Mouse (Mus musculus) right cerebral cortex, adult 18-20 months (tissue): ENCODE measurements around the gene Myh7.
A peak's percentile ranks its signal among the peaks of the same experiment; 100 is the strongest.
"Not testable (repeated sequence)": the region's sequence is repeated elsewhere in the genome, so short reads cannot be mapped to it uniquely, and the experiment has no call there.

Experiments used
- DNase-seq: peaks from one replicate; pipeline ENCODE4 v3.0.0; 2022; ENCODE audit warnings: mixed read lengths

Gene Myh7

DNA sequence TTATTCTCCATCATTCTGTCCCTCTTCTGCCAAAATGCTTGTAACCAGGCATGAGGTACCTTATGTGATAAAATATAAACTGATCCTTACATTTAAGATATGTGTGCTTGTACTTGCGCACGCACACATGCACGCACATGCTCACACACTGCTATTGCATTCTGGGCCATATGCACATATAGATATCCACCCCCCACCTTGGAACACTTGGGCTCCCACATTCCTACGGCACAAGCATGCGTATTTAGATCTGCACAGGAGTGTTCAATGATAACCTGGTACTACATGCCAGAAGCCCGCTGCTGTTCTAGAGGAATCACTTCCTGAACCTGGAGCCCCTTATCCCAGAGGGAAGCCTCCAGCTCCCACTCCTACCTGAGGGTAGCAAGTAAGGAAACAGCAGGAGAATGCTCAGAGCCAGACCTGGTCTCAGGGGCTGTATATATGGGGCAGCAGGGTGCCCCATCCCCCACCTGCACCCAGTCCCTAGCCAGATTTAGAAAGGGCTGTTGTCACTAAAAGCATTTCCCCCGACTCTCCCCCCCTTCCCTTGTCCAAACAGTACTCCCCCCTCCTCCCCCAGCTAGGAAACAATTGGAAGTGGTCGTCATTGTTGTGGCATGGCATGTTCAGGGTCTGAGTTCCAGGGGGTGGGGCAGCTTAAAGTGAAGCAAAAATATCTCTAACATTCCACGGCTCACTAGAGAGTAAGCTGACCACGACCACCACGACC is at the start of gene Myh7:
Gene Myh7, minus strand, starts transcription at position 491 of the 733 bp plus-strand sequence.
- DNase-seq, result no peak

DNA sequence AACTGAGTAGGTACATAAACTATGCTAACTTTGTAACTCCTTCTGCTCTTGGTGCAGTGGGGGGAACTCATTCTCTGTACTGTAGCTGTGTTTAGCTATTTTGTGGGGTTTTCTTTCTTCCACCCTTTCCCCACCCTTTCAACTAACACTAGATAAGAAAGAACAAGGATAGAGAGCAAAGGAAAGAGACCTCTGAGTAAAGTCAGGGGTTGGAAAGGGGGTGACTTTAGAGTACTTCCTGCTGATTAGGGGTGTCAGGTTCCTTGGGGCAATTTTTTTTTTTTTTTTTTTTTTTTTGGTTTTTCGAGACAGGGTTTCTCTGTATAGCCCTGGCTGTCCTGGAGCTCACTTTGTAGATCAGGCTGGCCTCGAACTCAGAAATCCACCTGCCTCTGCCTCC is 49.3 kb upstream of the Myh7 start:
- DNase-seq, result not testable (repeated sequence)

DNA sequence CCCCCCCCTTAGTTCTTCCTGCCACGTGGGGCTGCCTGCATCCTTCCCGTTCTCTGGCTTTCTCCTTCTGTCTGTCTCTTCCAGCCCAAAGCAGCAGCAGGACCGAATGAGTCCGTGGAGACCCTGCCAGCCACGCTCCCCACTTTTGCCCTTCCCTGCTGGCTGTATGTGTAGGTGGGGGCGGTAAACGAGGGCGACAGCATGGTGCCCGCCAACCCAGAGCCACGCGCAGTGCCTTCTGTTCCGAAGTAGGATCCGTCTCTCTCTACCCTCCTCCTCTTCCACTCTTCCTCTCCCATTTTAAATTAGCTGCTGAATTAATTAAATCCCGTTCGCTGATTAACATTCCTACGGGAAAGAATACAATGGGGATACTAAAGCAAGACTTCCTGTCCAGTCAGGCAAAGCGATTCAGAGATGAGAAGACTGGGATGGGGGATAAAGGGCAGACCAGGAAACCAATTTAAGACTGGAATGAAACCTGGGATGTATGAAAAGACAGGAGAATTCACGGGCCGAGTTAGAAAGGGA is 38.3 kb upstream of the Myh7 start:
- no peak for DNase-seq

DNA sequence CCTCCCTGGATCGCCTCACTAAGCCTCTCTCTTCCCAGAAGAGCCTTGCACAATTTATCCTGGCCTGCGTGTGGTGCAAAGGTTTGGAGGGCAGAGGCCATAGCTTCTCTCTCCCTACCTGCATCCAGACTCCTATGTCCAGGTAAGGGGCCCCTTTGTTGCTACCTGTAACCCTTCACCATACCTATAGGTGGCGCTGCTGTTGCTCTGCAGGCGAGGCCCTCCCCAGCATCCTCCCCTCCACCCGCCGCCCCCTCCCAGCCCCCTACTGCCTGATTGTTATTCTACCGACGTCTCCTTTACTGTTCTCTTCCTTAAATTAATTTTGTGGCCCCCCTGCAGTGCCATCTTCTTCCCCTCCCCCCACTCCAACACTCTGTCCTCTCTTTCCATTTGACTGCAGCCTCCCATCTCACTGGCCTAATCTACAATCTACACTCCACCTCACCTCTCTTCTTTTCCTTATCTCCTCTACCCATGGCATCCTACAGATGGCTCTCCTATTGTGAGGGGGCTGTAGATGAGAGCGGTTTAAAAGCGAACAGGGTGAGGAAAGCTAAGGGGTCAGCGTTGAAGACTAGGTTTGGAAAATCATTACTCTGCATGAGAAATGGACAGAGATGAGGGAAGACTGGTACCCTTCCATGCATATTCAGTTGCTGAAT is 34.7 kb upstream of the Myh7 start:
- DNase-seq, result no peak

DNA sequence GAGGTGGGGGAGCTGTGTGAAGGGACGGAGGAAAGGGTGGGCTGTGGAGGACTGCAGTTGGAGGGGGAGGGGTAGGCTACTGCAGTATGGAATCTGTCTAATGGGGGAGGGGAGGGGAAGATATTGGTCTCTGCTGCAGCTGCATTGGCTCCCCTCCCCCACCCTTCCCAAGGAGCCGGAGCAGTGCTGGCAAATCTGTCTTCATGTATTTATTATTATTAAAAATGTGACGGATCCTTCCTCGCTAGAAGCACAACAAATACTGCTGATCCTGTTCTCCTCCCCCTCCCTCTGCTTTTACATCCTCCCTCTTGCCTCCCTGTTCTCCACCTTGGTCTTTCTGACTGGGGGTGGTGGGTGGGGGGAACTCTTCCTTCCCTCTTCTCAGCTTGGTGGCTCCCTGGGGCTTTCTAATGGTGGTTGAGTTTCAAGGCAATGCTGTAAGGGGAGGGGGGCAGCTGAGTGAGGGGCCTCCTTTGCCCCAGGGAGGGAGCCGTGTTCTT is 34.0 kb upstream of the Myh7 start:
- DNase-seq, result no peak

DNA sequence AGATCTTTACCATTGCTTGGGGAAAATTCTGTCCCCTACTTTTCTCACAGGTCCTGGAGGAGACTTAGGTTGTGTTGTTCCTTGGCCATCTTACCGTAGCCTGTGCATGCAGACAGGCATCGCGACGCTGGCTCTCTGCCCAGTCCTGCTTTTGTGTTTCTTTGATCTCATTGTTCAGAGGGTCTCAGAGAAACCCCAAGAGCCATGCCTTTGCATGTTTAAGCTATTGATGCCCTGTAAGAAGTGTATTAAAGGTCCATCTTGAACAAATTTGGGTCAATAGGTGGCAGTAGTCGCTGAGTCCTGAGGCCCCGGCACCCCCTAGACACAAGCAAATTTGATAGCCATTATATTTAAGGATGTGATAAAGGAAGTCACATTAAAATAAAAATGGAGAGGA is 33.2 kb upstream of the Myh7 start:
- no peak for DNase-seq

- no peak for DNase-seq
Measured at GRCm38 (mm10) chr14:55027251-55027650, 32.8 kb upstream of the Myh7 start.

- DNase-seq, result no peak
Measured at GRCm38 (mm10) chr14:55025527-55025926, 31.1 kb upstream of the Myh7 start.

- DNase-seq, result peak; percentile 59
Measured at GRCm38 (mm10) chr14:55024236-55024635, 29.8 kb upstream of the Myh7 start.

DNA sequence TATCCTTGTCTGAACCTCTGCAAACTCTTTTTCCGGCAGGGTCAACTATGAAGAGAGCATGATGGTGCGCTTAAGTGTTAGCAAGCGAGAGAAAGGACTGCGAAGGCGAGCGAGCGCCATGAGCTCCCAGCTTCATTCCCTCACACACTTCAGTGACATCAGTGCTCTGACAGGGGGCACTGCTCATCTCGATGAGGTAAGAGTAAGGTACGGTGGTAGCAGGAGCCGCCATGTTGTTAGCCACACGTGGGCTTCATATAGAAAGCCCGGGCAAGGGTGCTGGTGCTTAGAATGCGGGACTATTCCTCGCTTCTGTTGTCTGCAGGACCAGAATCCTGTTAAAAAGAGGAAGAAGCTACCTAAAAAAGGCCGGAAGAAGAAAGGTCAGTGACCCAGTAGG is 28.6 kb upstream of the Myh7 start:
- no peak for DNase-seq

DNA sequence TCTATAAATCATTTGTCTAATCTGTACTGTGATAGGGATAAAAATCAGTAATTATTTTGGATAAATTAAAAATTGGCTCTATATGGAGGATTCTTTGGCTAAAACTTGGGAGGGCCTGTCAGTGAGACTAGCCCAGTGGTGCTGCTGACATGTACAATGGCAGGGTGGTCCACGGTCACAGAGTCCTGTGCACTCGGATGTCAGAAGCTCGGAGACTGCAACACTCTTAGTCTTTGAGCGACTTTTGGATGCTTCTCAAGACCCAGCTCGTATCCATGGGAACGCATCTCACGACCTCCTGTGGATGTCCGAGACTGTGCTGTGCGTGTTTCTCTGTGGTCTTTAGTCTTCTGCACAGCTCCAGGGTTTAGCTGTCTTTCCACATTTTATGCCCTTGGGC is 26.0 kb upstream of the Myh7 start:
- no peak for DNase-seq

DNA sequence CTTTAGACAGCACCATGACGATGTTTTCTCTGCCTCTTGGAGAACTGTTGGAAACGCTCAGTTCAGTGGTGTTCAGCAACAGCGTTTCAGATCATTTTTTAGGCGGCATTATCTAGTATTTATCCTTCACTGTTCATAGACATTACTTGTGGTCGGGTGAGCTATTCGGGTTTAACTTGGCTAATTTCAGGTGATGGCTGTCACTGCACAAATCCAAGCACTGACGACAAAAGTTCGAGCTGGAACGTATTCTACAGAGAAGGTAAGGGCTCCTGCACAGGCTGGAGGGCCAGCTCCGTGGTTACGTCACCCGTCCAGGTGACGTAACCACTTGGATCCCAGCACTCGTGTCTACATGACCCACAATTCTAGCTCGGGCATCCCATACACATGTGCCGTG is 22.4 kb upstream of the Myh7 start:
- DNase-seq, result no peak

DNA sequence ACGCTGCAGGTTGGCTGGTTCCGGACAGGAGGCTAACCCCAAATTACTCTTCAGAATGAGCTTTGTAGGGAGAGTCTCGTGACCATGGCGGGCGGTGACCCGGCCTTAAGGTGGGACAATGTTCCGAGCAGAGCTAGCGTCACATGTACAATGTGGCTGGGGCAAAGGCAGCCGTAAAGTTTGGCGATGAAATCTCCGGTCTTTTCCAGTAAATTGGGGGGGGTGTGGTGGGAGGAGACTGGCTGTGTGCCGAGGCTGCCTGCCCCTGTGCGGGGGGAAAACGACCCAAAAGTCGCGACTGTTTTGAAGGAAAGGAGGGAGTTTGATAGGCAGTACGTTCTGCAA is 21.3 kb upstream of the Myh7 start:
- no peak for DNase-seq

DNA sequence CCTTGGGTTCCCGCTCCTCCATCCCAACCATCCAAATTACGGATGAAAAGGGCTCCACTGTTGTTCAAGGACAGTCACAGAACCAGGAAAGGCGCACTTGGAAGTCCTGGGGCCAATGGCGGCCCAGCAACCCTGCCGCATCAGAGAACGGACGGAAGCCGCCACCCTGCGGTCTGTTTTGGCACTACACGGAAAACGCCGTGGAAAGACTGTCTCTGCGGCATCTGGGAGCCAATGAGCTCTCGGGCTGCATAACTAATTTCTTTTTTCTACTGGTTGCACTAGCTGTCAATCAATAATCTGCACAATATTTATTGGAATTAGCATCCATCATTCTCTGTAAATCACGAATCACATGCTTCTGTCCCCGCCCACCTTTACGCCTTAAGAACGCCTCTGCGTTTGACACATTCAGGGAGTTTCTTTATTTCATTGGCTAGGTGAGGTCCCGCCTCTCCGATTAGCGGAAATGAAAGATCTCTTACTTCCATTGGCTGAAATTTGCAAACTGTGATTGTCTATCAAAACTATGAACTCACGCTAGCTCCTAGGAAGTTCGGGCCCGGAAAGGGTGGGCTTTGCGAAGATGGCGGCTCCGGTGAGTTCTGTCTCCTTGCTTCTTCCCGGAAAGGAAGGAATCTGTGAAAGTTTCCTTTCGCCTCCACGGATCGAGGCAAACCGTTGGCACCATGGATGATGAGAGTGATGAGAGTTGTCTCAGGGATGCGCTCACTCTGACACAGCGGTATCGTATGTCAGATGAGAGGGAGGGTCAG is 20.8 kb upstream of the Myh7 start, which contains the start of gene Ngdn:
Gene Ngdn, plus strand, starts transcription at position 464 of the 776 bp plus-strand sequence.
- DNase-seq, result peak; percentile 99

DNA sequence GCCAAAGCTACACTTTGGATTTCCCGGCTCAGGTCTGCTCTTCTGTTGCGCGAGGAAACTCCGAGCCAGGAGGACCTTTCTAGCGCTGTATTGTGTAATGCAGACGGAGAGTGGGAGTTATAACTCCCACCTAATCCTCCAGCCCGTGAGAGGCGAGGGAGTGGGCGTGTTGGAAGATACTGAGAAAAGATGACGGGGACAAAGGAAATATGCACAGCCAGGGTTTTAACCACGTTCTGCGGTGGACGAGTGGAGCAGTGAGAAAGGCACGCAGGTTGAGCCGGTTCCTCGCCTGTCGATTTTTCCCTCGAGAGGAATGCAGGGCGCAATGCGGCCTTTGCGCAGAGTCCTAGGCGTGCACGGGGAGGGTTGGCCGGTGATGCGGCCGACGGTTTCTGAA is 20.2 kb upstream of the Myh7 start:
- peak; percentile 76 for DNase-seq

DNA sequence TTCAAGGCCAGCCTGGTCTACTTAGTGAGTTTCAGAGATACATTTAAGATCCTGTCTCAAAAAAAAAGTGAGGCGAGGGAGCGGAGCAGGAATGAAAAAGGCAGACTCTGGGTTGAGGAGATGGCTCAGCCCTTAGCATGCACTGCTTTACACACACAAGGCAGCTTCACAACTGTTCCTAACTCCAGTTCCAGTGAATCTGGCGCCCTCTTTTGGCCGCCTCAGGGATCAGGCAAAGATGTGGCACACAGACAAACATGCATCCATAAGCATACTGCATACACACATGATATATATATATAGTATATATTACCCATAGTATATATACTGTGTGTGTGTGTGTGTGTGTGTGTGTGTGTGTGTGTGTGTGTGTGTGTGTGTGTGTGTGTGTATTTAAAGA is 16.7 kb upstream of the Myh7 start:
- DNase-seq, result no peak

DNA sequence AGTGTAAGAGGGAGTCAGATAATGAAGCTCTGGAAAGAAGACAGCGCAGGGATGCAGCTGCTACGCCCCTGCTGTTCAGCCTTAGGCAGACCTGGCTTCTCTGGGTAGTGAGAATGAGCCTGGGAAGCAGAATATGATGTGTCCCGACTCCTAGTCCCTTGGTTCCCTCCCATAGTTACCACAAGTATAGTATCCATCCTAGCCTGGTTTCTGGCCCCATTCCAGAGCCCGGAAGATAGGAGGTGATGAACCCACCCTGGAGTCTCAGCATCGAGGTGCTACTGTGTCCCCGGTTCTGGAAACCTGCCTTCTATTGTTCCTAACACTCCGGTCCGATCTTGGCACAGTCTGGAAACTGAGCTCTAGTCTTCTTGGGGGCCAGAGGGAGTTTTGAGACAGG is 14.0 kb upstream of the Myh7 start:
- DNase-seq, result no peak

GRCm38 (mm10) chr14:55007120-55007908 is 12.9 kb upstream of the Myh7 start:
- no peak for DNase-seq

DNA sequence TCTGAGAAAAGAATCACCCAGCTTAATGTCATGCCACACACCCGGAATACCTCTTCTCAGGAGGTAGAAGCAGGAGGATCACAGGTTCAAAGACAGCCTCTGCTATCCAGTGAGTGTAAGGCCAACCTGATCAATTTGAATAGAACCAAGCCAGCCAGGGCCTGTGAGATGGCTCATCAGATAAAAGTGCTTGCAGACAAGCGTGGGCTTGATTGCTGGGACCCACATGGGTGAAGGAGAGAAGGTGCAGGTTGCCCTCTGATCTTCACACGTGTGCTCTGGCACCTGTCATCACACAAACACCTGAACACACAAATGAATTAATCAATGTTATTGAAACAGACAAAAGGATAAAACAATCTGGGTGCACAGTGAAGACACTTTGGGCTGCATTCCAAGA is 12.1 kb upstream of the Myh7 start:
- no peak for DNase-seq

- no peak for DNase-seq
Measured at GRCm38 (mm10) chr14:55005967-55006366, 11.5 kb upstream of the Myh7 start.

- DNase-seq, result no peak
Measured at GRCm38 (mm10) chr14:55005506-55005905, 11.1 kb upstream of the Myh7 start.
